In the genomic region with DNA sequence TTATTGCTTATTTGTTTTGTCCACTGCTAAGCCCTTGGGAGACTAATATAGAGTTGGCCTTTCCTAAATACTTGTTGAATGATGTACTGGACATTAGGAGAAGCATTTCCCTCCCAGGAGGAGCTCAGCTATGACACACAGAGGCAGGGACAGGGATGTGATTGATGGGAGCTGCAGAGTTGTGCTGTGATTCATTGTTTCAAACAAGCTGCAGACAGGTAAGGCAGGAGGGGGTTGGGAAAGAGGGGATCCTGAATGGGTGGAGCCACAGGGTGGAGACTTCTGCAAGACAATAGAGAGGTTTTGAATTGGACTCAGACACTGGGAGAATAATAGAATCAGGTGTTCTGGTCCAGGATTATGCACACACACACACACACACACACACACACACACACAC, we compare ENCODE assay signal across 24 mouse cellular contexts. TPM values are rescaled to one million over a fixed set of nuclear protein-coding genes. Genes with fewer than 3 reads are reported as not detected.
DNase-seq lines count a peak whose midpoint lies in the region; ATAC-seq and TF ChIP-seq lines count a peak whose summit lies in the region.
"Had no signal": no experiment of that assay in that cellular context is flagged by ENCODE, and none has a peak within 500 bp of the region (broad histone marks: within the 10 kb centered on the region; RNA-seq: fewer than 3 reads in every experiment).

No protein-coding gene starts in this region.

- TF ChIP-seq EP300 in heart, adult 2 months (IDR thresholded peaks at IDR 0.05; ENCODE audit: insufficient read depth, low read depth, low read length): no peak

- no peak overlapping the region for H3K9ac ChIP-seq in heart, adult 2 months (ENCODE audit: low read depth, low read length)
- no peak overlapping the region for H3K9ac ChIP-seq in ES-E14 (ENCODE audit: insufficient read depth, low read depth, low read length, poor library complexity, severe bottlenecking)
- no peak overlapping the region for H3K9ac ChIP-seq in stomach, embryonic 16.5 days (ENCODE audit: low read length)
- H3K9ac ChIP-seq: heart, embryonic 12.5 days; hindbrain, embryonic 12.5 days; midbrain, embryonic 12.5 days; neural tube, embryonic 15.5 days had no signal

- intact Hi-C loops in heart, adult 2 months (cut with DNase I): no loop called here
- intact Hi-C loops in heart, postnatal 36 days (cut with DNase I): no loop called here

- peak overlapping the region; percentile 88; the same call in 1 of the 2 replicates for H3K27ac ChIP-seq in heart, adult 2 months
- peak overlapping the region; percentile 3; the same call in 1 of the 2 replicates for H3K27ac ChIP-seq in ES-E14 (ENCODE audit: insufficient read depth, low read depth, low read length, poor library complexity, severe bottlenecking)
- peak overlapping the region; percentile 22; the same call in 1 of the 2 replicates for H3K27ac ChIP-seq in stomach, embryonic 16.5 days (ENCODE audit: low read length)
- H3K27ac ChIP-seq: hindbrain, embryonic 12.5 days; kidney, postnatal 0 days; limb, embryonic 10.5 days; midbrain, embryonic 12.5 days; neural tube, embryonic 15.5 days had no signal

- no peak for TF ChIP-seq POLR2A in heart, adult 2 months (IDR thresholded peaks at IDR 0.05; ENCODE audit: insufficient read depth, low read depth, low read length)

- H3K36me3 ChIP-seq in heart, adult 2 months (ENCODE audit: control insufficient read depth, insufficient read depth, low read length): peaks cover 16% of the 10 kb centered on the region
- peaks cover 16% of the 10 kb centered on the region for H3K36me3 ChIP-seq in megakaryocyte, embryonic 14.5 days (replicated peaks; ENCODE audit: low read length)
- peaks cover 8% of the 10 kb centered on the region; the same call in 1 of the 2 replicates for H3K36me3 ChIP-seq in ES-E14 (ENCODE audit: control insufficient read depth, insufficient read depth, low read length, poor library complexity, severe bottlenecking)
- H3K36me3 ChIP-seq in stomach, embryonic 16.5 days (ENCODE audit: control insufficient read depth, insufficient read depth, low read length): no peaks in the 10 kb centered on the region
- H3K36me3 ChIP-seq: hindbrain, embryonic 12.5 days; liver, embryonic 13.5 days; neural tube, embryonic 15.5 days had no signal

- no peak overlapping the region for H3K4me2 ChIP-seq in stomach, embryonic 16.5 days (ENCODE audit: low read depth, low read length)
- H3K4me2 ChIP-seq: heart, embryonic 12.5 days; hindbrain, embryonic 12.5 days; midbrain, embryonic 12.5 days; neural tube, embryonic 15.5 days had no signal

- H3K4me1 ChIP-seq in heart, adult 2 months (ENCODE audit: control insufficient read depth, insufficient read depth, low read length): peaks cover 23% of the 10 kb centered on the region
- H3K4me1 ChIP-seq in megakaryocyte, embryonic 14.5 days: peaks cover 80% of the 10 kb centered on the region
- H3K4me1 ChIP-seq in ES-E14 (ENCODE audit: control insufficient read depth in 2 of 2, insufficient read depth in 2 of 2, low read length in 2 of 2, poor library complexity in 1 of 2): peaks cover 15 to 39% of the 10 kb centered on the region in 2 experiments
- peaks cover 27% of the 10 kb centered on the region for H3K4me1 ChIP-seq in stomach, embryonic 16.5 days (ENCODE audit: control insufficient read depth, insufficient read depth, low read length)

- no peak for ATAC-seq in megakaryocyte, adult 5-6 weeks (ENCODE audit: poor library complexity, severe bottlenecking)
- no peak for ATAC-seq in stomach, embryonic 16.5 days (ENCODE audit: insufficient read depth, low FRiP score)
- ATAC-seq: activated CD4-positive, CD25-positive, alpha-beta regulatory T cell, adult 4 months; forebrain, embryonic 14.5 days had no signal

- peaks cover 4% of the 10 kb centered on the region for H3K79me2 ChIP-seq in heart, adult 2 months (replicated peaks; ENCODE audit: control insufficient read depth, insufficient read depth, low read length)

- no peak overlapping the region for H3K4me3 ChIP-seq in heart, adult 2 months
- peak overlapping the region; percentile 20 for H3K4me3 ChIP-seq in megakaryocyte, embryonic 14.5 days (replicated peaks)
- peak overlapping the region in 1 of 2 experiments; percentile 28; a peak in 1 of 4 replicates for H3K4me3 ChIP-seq in ES-E14 (ENCODE audit: insufficient read depth in 1 of 2, low read depth in 1 of 2, low read length in 2 of 2, poor library complexity in 1 of 2, severe bottlenecking in 1 of 2)
- no peak overlapping the region for H3K4me3 ChIP-seq in stomach, embryonic 16.5 days (replicated peaks; ENCODE audit: low read length)
- H3K4me3 ChIP-seq: heart, embryonic 12.5 days; hindbrain, embryonic 12.5 days; limb, embryonic 10.5 days; midbrain, embryonic 12.5 days; neural tube, embryonic 15.5 days had no signal

- no peaks in the 10 kb centered on the region for H3K27me3 ChIP-seq in heart, adult 2 months (ENCODE audit: control insufficient read depth, insufficient read depth, low read length)
- H3K27me3 ChIP-seq in megakaryocyte, embryonic 14.5 days (replicated peaks): no peaks in the 10 kb centered on the region
- no peaks in the 10 kb centered on the region for H3K27me3 ChIP-seq in stomach, embryonic 16.5 days (ENCODE audit: control insufficient read depth, insufficient read depth, low read length)
- H3K27me3 ChIP-seq: heart, embryonic 12.5 days; hindbrain, embryonic 12.5 days; midbrain, embryonic 12.5 days; neural tube, embryonic 15.5 days had no signal

- in situ Hi-C loops in ES-E14 (cut with MboI; ENCODE audit: low sequenced_read_pairs in 2 of 2, unreplicated experiment in 2 of 2): no loop called here

- no peak for DNase-seq in heart, adult 2 months
- DNase-seq in heart, postnatal 4 days: no peak
- DNase-seq in ES-E14 (ENCODE audit: low read depth, low spot score): peak; percentile 74
- DNase-seq in kidney, adult 8-10 months: no peak
- DNase-seq in heart, postnatal 36 days: no peak
- DNase-seq: adrenal gland, postnatal 14 days; B cell, adult 2 months; cerebellum, adult 9-10 months; heart, adult 11 months; heart, postnatal 10 days; kidney, adult 18-20 months; liver, embryonic 13.5 days; thymus, postnatal 36 days had no signal

- no peaks in the 10 kb centered on the region for H3K9me3 ChIP-seq in megakaryocyte, embryonic 14.5 days
- no peaks in the 10 kb centered on the region for H3K9me3 ChIP-seq in ES-E14 (ENCODE audit: control insufficient read depth, insufficient read depth, low read depth, low read length)
- H3K9me3 ChIP-seq in stomach, embryonic 16.5 days (replicated peaks; ENCODE audit: control insufficient read depth, low read length): no peaks in the 10 kb centered on the region
- H3K9me3 ChIP-seq: heart, embryonic 12.5 days; hindbrain, embryonic 12.5 days; limb, embryonic 10.5 days; liver, embryonic 13.5 days; midbrain, embryonic 12.5 days; neural tube, embryonic 15.5 days had no signal

- TF ChIP-seq CTCF in heart, adult 2 months (IDR thresholded peaks at IDR 0.05): no peak

TF ChIP-seq in ES-E14, 5 proteins besides CTCF, POLR2A, EP300 and RAD21:
- no peak for TF ChIP-seq CHD2 (IDR thresholded peaks at IDR 0.05; ENCODE audit: low read depth, low read length)
- no peak for TF ChIP-seq MAFK (IDR thresholded peaks at IDR 0.05; ENCODE audit: insufficient read depth, low read depth, low read length)
- no peak for TF ChIP-seq HCFC1 (IDR thresholded peaks at IDR 0.05; ENCODE audit: borderline replicate concordance, insufficient read depth, low read length)
- TF ChIP-seq ZC3H11A (IDR thresholded peaks at IDR 0.05; ENCODE audit: borderline replicate concordance, low read depth, low read length): no peak
- no peak for TF ChIP-seq ZNF384 (IDR thresholded peaks at IDR 0.05; ENCODE audit: low read depth, low read length)

RNA-seq across cellular contexts. Expression of gene Zfp710, which starts 5.4 kb away (rescaled TPM):
- 10 to 100 TPM; 26.9 to 32.2 TPM for total RNA-seq in heart, adult 2 months (2021)
- polyA plus RNA-seq in heart, adult 2 months (2012; rRNA removed): 33.4 and 35.5 TPM in 2 replicates
- total RNA-seq in heart, postnatal 4 days (2021): 10 to 100 TPM; 20.3 to 20.7 TPM
- polyA plus RNA-seq in megakaryocyte, embryonic 14.5 days (2012; ENCODE audit: insufficient read depth, low replicate concordance): 55.0 and 142 TPM in 2 replicates
- 59.1 and 66.2 TPM in 2 replicates for total RNA-seq in megakaryocyte, adult 5-6 weeks (2015)
- 73.8 and 90.1 TPM in 2 replicates for total RNA-seq in megakaryocyte, adult 5-6 weeks (2017)
- total RNA-seq in ES-E14 (2012; rRNA removed): 39.8 and 54.2 TPM in 2 replicates
- 14.3 and 16.7 TPM in 2 replicates for polyA plus RNA-seq in stomach, embryonic 16.5 days (2015; fragmentation: Nextera tagmentation; extraction: Ambion mirVana)
- total RNA-seq in heart, postnatal 36 days (2021): 10 to 100 TPM; 27.4 to 28.0 TPM

Comparison
In these comparisons a context has a peak if more than half of its experiments do, and no peak if none do; other contexts are left out.
1. H3K27ac ChIP-seq: peak in every context shown above with its lines; median percentile 88 in heart, adult 2 months; 22 in stomach, embryonic 16.5 days; 3 in ES-E14.